Mouse (Mus musculus) CH12.LX (cell line): ENCODE data around the gene 6430548M08Rik. TPM values are rescaled to one million over a fixed set of nuclear protein-coding genes. Genes with fewer than 3 reads are reported as not detected.

Experiments
- DNase-seq: peaks from one replicate; pipeline ENCODE4 v3.0.0-alpha.2; 2013; ENCODE audit errors: extremely low read depth
- H3K27ac ChIP-seq: 2 replicates; pipeline ENCODE4 v1.5.1; 2012; ENCODE audit warnings: low read depth, mild to moderate bottlenecking, control low read depth, moderate library complexity; ENCODE audit not compliant: insufficient read depth
- H3K27me3 ChIP-seq: replicated peaks from 2 replicates; pipeline ENCODE3; 2012; ENCODE audit warnings: inconsistent platforms
- H3K36me3 ChIP-seq, 2 experiments: replicated peaks in 1 of 2; 2 replicates each; pipeline versions ENCODE3 to v1.6.1; 2012; ENCODE audit warnings: inconsistent platforms in 1 of 2, low read length in 1 of 2, mild to moderate bottlenecking in 1 of 2, mixed read lengths in 1 of 2, moderate library complexity in 1 of 2; ENCODE audit not compliant: control insufficient read depth in 1 of 2, insufficient read depth in 1 of 2
- H3K4me1 ChIP-seq, 2 experiments: 2 replicates each; pipeline ENCODE4 v1.6.1; 2012; ENCODE audit warnings: inconsistent platforms in 1 of 2, moderate library complexity in 1 of 2; ENCODE audit not compliant: insufficient read depth in 2 of 2, control insufficient read depth in 1 of 2
- H3K4me2 ChIP-seq: 2 replicates; pipeline ENCODE4 v1.6.1; 2012; ENCODE audit warnings: low read depth, mild to moderate bottlenecking, control low read depth; ENCODE audit not compliant: poor library complexity, insufficient read depth, severe bottlenecking
- H3K4me3 ChIP-seq, 3 experiments: fragments of 150-350 bp in 1 of 3; sonication (generic) in 1 of 3; replicated peaks in 1 of 3; 2 replicates each; pipeline versions ENCODE3 to v1.5.1; 2011 to 2012; ENCODE audit warnings: low read depth in 2 of 3, low read length in 2 of 3, mild to moderate bottlenecking in 2 of 3, moderate library complexity in 2 of 3, control low read depth in 1 of 3, improper control_type of control experiment in 1 of 3, inconsistent platforms in 1 of 3, mixed read lengths in 1 of 3; ENCODE audit not compliant: poor library complexity in 1 of 3
- H3K79me2 ChIP-seq: replicated peaks from 2 replicates; pipeline ENCODE4 v1.6.1; 2012; ENCODE audit warnings: mild to moderate bottlenecking, moderate library complexity; ENCODE audit not compliant: control insufficient read depth, poor library complexity, insufficient read depth, severe bottlenecking; ENCODE audit errors: extremely low read depth
- H3K9ac ChIP-seq: 2 replicates; pipeline ENCODE4 v1.6.1; 2012; ENCODE audit warnings: low read depth, mild to moderate bottlenecking, control low read depth, moderate library complexity; ENCODE audit not compliant: insufficient read depth
- H3K9me3 ChIP-seq: replicated peaks from 2 replicates; pipeline ENCODE3; 2012; ENCODE audit warnings: low read length, inconsistent platforms, mixed read lengths
- BHLHE40 ChIP-seq: IDR thresholded peaks from 2 replicates; pipeline ENCODE4 v1.6.1; 2011; ENCODE audit warnings: mild to moderate bottlenecking, low read depth, low read length, improper control_type of control experiment
- CHD2 ChIP-seq: IDR thresholded peaks from 2 replicates; pipeline ENCODE4 v1.6.1; 2011; ENCODE audit warnings: low read length, improper control_type of control experiment
- ELF1 ChIP-seq: IDR thresholded peaks from 2 replicates; pipeline ENCODE4 v1.6.1; 2014; ENCODE audit warnings: low read depth, mild to moderate bottlenecking, inconsistent platforms, low read length, improper control_type of control experiment
- EP300 ChIP-seq: IDR thresholded peaks from 2 replicates; pipeline ENCODE4 v1.6.1; 2011; ENCODE audit warnings: low read length, improper control_type of control experiment
- GABPA ChIP-seq: IDR thresholded peaks from 2 replicates; pipeline ENCODE4 v1.6.1; 2012; ENCODE audit warnings: low read depth, low read length, improper control_type of control experiment, inconsistent platforms; ENCODE audit not compliant: insufficient replicate concordance
- HCFC1 ChIP-seq: IDR thresholded peaks from 2 replicates; pipeline ENCODE4 v1.6.1; 2012; ENCODE audit warnings: low read depth, mild to moderate bottlenecking, inconsistent platforms, low read length, improper control_type of control experiment
- IRF4 ChIP-seq: IDR thresholded peaks from 2 replicates; pipeline ENCODE4 v1.6.1; 2014; ENCODE audit warnings: low read depth, mild to moderate bottlenecking, inconsistent platforms, low read length, improper control_type of control experiment
- JUN ChIP-seq: IDR thresholded peaks from 2 replicates; pipeline ENCODE4 v1.6.1; 2011; ENCODE audit warnings: low read depth, mild to moderate bottlenecking, low read length, improper control_type of control experiment, moderate library complexity; ENCODE audit not compliant: insufficient read depth
- JUND ChIP-seq: conservative IDR thresholded peaks from 2 replicates; pipeline ENCODE4 v1.6.1; 2011; ENCODE audit warnings: low read depth, low read length, improper control_type of control experiment
- KAT2A ChIP-seq: IDR thresholded peaks from 2 replicates; pipeline ENCODE4 v1.6.1; 2012; ENCODE audit warnings: low read length, improper control_type of control experiment, inconsistent platforms; ENCODE audit not compliant: insufficient replicate concordance
- MAX ChIP-seq: IDR thresholded peaks from 2 replicates; pipeline ENCODE4 v1.6.1; 2011; ENCODE audit warnings: low read length, improper control_type of control experiment
- MAZ ChIP-seq: IDR thresholded peaks from 2 replicates; pipeline ENCODE4 v1.6.1; 2012; ENCODE audit warnings: low read depth, mild to moderate bottlenecking, inconsistent platforms, low read length, improper control_type of control experiment, moderate library complexity
- MXI1 ChIP-seq: IDR thresholded peaks from 2 replicates; pipeline ENCODE4 v1.6.1; 2011; ENCODE audit warnings: mild to moderate bottlenecking, low read depth, low read length, improper control_type of control experiment
- NELFE ChIP-seq: IDR thresholded peaks from 2 replicates; pipeline ENCODE4 v1.6.1; 2011; ENCODE audit warnings: low read depth, low read length, improper control_type of control experiment
- NRF1 ChIP-seq: IDR thresholded peaks from 2 replicates; pipeline ENCODE4 v1.6.1; 2014; ENCODE audit warnings: low read depth, mild to moderate bottlenecking, inconsistent platforms, low read length, improper control_type of control experiment, moderate library complexity
- PAX5 ChIP-seq: IDR thresholded peaks from 2 replicates; pipeline ENCODE4 v1.6.1; 2012; ENCODE audit warnings: low read length, inconsistent platforms, mixed read lengths
- POLR2A ChIP-seq: IDR thresholded peaks from 2 replicates; pipeline ENCODE4 v1.6.1; 2011; ENCODE audit warnings: low read depth, mild to moderate bottlenecking, improper control_type of control experiment, low read length
- POLR2AphosphoS2 ChIP-seq: IDR thresholded peaks from 2 replicates; pipeline ENCODE4 v1.6.1; 2011; ENCODE audit warnings: low read depth, low read length, improper control_type of control experiment
- SIN3A ChIP-seq: IDR thresholded peaks from 2 replicates; pipeline ENCODE4 v1.6.1; 2012; ENCODE audit warnings: low read length, improper control_type of control experiment, inconsistent platforms
- SMC3 ChIP-seq: IDR thresholded peaks from 2 replicates; pipeline ENCODE4 v1.6.1; 2011; ENCODE audit warnings: low read depth, low read length, improper control_type of control experiment
- TBP ChIP-seq: conservative IDR thresholded peaks from 2 replicates; pipeline ENCODE4 v1.6.1; 2011; ENCODE audit warnings: low read depth, low read length, improper control_type of control experiment
- USF1 ChIP-seq: IDR thresholded peaks from 2 replicates; pipeline ENCODE4 v1.6.1; 2014; ENCODE audit warnings: low read depth, mild to moderate bottlenecking, inconsistent platforms, low read length, improper control_type of control experiment
- USF2 ChIP-seq: conservative IDR thresholded peaks from 2 replicates; pipeline ENCODE4 v1.6.1; 2011; ENCODE audit warnings: low read depth, low read length, improper control_type of control experiment
- ZKSCAN1 ChIP-seq: IDR thresholded peaks from 2 replicates; pipeline ENCODE4 v1.6.1; 2012; ENCODE audit warnings: low read depth, inconsistent platforms, low read length, improper control_type of control experiment, borderline replicate concordance
- ZMIZ1 ChIP-seq: IDR thresholded peaks from 2 replicates; pipeline ENCODE4 v1.6.1; 2012; ENCODE audit warnings: low read depth, mild to moderate bottlenecking, inconsistent platforms, low read length, improper control_type of control experiment
- ZNF384 ChIP-seq: IDR thresholded peaks from 2 replicates; pipeline ENCODE4 v1.6.1; 2012; ENCODE audit warnings: low read depth, low read length, improper control_type of control experiment, inconsistent platforms
- dilution Hi-C: fragments of 300-500 bp; cut with MboI; formaldehyde crosslinking; loops from 2 replicates; pipeline ENCODE4 v1.14.3; 2020; ENCODE audit warnings: low sequenced_read_pairs; ENCODE audit not compliant: extremely low pct_unique_long_range_greater_than_20kb, extremely low pct_ligation_motif_present
- in situ Hi-C: fragments of 300-500 bp; cut with MboI; formaldehyde crosslinking; loops from 3 replicates; pipeline ENCODE4 v1.14.3; 2019; ENCODE audit warnings: low sequenced_read_pairs, low pct_ligation_motif_present, low pct_unique_long_range_greater_than_20kb, mixed read lengths
- polyA plus RNA-seq: library from polyadenylated mRNA; unstranded; fragments of >175 nt; gene quantifications from 2 replicates; pipeline ENCODE4 v1.2.1, GENCODE M21; 2012; ENCODE audit warnings: low read depth; ENCODE audit not compliant: insufficient read length
- total RNA-seq, 2 experiments: library from RNA; depleted of rRNA; stranded (reverse); fragments of 300-350 nt in 1 of 2; fragments of >200 nt in 1 of 2; gene quantifications; 2 replicates each; pipeline ENCODE4 v1.2.3; 2012 to 2014

6430548M08Rik gene
- total and polyA plus RNA-seq, 3 experiments: 0.13 TPM; not detected in 2

GRCm38 (mm10) chr8:120150028-120150427, 36.1 kb downstream of the 6430548M08Rik start:
- dilution Hi-C loops: no loop called here
- no peak for DNase-seq
- no peak overlapping the region for H3K9ac ChIP-seq
- peaks cover 85% of the 10 kb centered on the region for H3K27me3 ChIP-seq
- no peak overlapping the region for H3K4me3 ChIP-seq
- no peak overlapping the region for H3K27ac ChIP-seq
- H3K4me1 ChIP-seq: no peaks in the 10 kb centered on the region
- H3K9me3 ChIP-seq: no peaks in the 10 kb centered on the region
- H3K36me3 ChIP-seq: no peaks in the 10 kb centered on the region
- no peaks in the 10 kb centered on the region for H3K79me2 ChIP-seq
- no peak for TF ChIP-seq MXI1
- in situ Hi-C loops: no loop called here
- no peak overlapping the region for H3K4me2 ChIP-seq

- H3K4me2 ChIP-seq: no peak overlapping the region
- dilution Hi-C loops (no loop called here), in situ Hi-C loops (no loop called here)
- H3K27me3 ChIP-seq: peaks cover 83% of the 10 kb centered on the region
- no peaks in the 10 kb centered on the region for H3K9me3 ChIP-seq
- no peaks in the 10 kb centered on the region for H3K79me2 ChIP-seq
- H3K27ac ChIP-seq: no peak overlapping the region
- no peaks in the 10 kb centered on the region for H3K4me1 ChIP-seq
- H3K4me3 ChIP-seq: no peak overlapping the region
- no peak for TF ChIP-seq EP300
- TF ChIP-seq IRF4: no peak
- TF ChIP-seq NRF1: no peak
- no peak for TF ChIP-seq SMC3
- TF ChIP-seq POLR2AphosphoS2: no peak
- TF ChIP-seq SIN3A: no peak
- no peak for TF ChIP-seq ZMIZ1
- TF ChIP-seq BHLHE40: no peak
- no peak for TF ChIP-seq CHD2
- no peak for TF ChIP-seq TBP
- TF ChIP-seq NELFE: no peak
- H3K9ac ChIP-seq: no peak overlapping the region
- no peak for DNase-seq
- H3K36me3 ChIP-seq: no peaks in the 10 kb centered on the region
Observed at GRCm38 (mm10) chr8:120151151-120151550, 37.2 kb downstream of the 6430548M08Rik start.

GRCm38 (mm10) chr8:120152636-120153035, 38.7 kb downstream of the 6430548M08Rik start:
- in situ Hi-C loops (no loop called here), dilution Hi-C loops (no loop called here)
- Histone ChIP-seq H3K9me3 (no peaks in the 10 kb centered on the region), H3K36me3 (no peaks in the 10 kb centered on the region), H3K27ac (no peak overlapping the region), H3K4me3 (no peak overlapping the region), H3K4me2 (no peak overlapping the region), H3K79me2 (no peaks in the 10 kb centered on the region), H3K4me1 (no peaks in the 10 kb centered on the region), H3K27me3 (peaks cover 85% of the 10 kb centered on the region), H3K9ac (no peak overlapping the region)
- no peak for TF ChIP-seq GABPA
- TF ChIP-seq ZKSCAN1: no peak
- no peak for TF ChIP-seq JUND
- TF ChIP-seq NELFE: no peak
- no peak for TF ChIP-seq MAZ
- no peak for TF ChIP-seq PAX5
- no peak for TF ChIP-seq KAT2A
- no peak for TF ChIP-seq POLR2A
- TF ChIP-seq JUN: no peak
- TF ChIP-seq USF1: no peak
- TF ChIP-seq HCFC1: no peak
- no peak for TF ChIP-seq MAX
- no peak for TF ChIP-seq ELF1
- TF ChIP-seq ZNF384: no peak
- TF ChIP-seq USF2: no peak
- no peak for DNase-seq
